Mouse (Mus musculus): Measurements from ENCODE around the gene Bend3. TPM values are rescaled to one million over a fixed set of nuclear protein-coding genes. Genes with fewer than 3 reads are reported as not detected.

Bend3 gene
- total and polyA plus RNA-seq, 3 experiments, result 13.0 to 32.8 (median 18.7) TPM

DNA sequence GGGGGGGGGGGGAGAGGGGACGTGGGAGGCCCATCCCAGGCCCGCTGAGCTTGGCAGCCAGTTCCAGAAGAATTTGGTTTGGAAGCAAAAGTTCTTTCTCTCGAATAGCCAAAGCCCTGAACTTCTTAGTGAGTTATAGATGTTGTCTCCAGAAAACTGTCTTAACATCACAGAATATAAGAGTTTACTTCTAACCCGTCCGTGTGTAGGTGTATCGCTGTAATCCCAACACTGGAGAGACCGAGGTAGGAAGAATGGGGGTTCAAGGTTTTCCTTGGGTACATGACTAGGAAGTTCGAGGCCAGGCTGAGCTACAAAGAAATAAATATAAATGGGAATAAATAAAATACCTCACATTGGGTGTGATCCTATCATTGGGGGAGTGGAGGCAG is 62.5 kb downstream of the Bend3 start:
- H3K27me3 ChIP-seq (ENCODE audit: control insufficient read depth in 1 of 2, insufficient read depth in 2 of 2, low read length in 2 of 2), result no peaks in the 10 kb centered on the region
- peaks cover 18% of the 10 kb centered on the region for H3K79me2 ChIP-seq (ENCODE audit: control insufficient read depth, insufficient read depth, low read length, poor library complexity)
- H3K4me1 ChIP-seq (ENCODE audit: control insufficient read depth in 1 of 2, insufficient read depth in 2 of 2, low read length in 2 of 2), result peaks cover 4 to 17% of the 10 kb centered on the region in 2 experiments
- peak overlapping the region; percentile 60 to 65 for H3K4me3 ChIP-seq (ENCODE audit: control insufficient read depth in 1 of 2, insufficient read depth in 1 of 2, low read depth in 2 of 2, low read length in 2 of 2)
- peak overlapping the region; percentile 69 for H3K9ac ChIP-seq (ENCODE audit: control insufficient read depth, low read depth, low read length, poor library complexity, severe bottlenecking)
- peak overlapping the region; percentile 38 for H3K27ac ChIP-seq (ENCODE audit: control insufficient read depth, low read depth, low read length)
- no peaks in the 10 kb centered on the region for H3K9me3 ChIP-seq (replicated peaks; ENCODE audit: insufficient read depth, low read length)
- no peak for DNase-seq (ENCODE audit: low read depth, low spot score)
- peaks cover 0 to 12% of the 10 kb centered on the region in 2 experiments; a peak in 2 of 4 replicates for H3K36me3 ChIP-seq (ENCODE audit: control insufficient read depth in 1 of 2, insufficient read depth in 2 of 2, low read length in 2 of 2)
- TF ChIP-seq SMC3 (IDR thresholded peaks at IDR 0.05; ENCODE audit: low read depth, low read length), result no peak
- no peak for TF ChIP-seq MAX (IDR thresholded peaks at IDR 0.05; ENCODE audit: low read length)
- TF ChIP-seq CHD1 (IDR thresholded peaks at IDR 0.05; ENCODE audit: low read depth, low read length), result no peak
- no peak for TF ChIP-seq POLR2A (IDR thresholded peaks at IDR 0.05; ENCODE audit: control insufficient read depth in 1 of 2, insufficient read depth in 1 of 2, low read depth in 1 of 2, low read length in 2 of 2, poor library complexity in 1 of 2)
- TF ChIP-seq MEF2A (IDR thresholded peaks at IDR 0.05; ENCODE audit: extremely low read depth, insufficient replicate concordance, low read depth, low read length, poor library complexity, severe bottlenecking), result no peak
- TF ChIP-seq E2F4 (IDR thresholded peaks at IDR 0.05; ENCODE audit: borderline replicate concordance, low read depth, low read length), result no peak
- no peak for TF ChIP-seq GATA1 (IDR thresholded peaks at IDR 0.05; ENCODE audit: low read depth, low read length)
- no peak for TF ChIP-seq ZNF384 (IDR thresholded peaks at IDR 0.05; ENCODE audit: low read depth, low read length)
- no peak for TF ChIP-seq USF2 (IDR thresholded peaks at IDR 0.05; ENCODE audit: borderline replicate concordance in 1 of 2, insufficient read depth in 1 of 2, low read depth in 1 of 2, low read length in 2 of 2)
- no peak for TF ChIP-seq ZC3H11A (IDR thresholded peaks at IDR 0.05; ENCODE audit: low read depth, low read length)
- TF ChIP-seq JUND (IDR thresholded peaks at IDR 0.05; ENCODE audit: low read depth, low read length), result no peak
- no peak for TF ChIP-seq RCOR1 (IDR thresholded peaks at IDR 0.05; ENCODE audit: low read depth, low read length)

DNA sequence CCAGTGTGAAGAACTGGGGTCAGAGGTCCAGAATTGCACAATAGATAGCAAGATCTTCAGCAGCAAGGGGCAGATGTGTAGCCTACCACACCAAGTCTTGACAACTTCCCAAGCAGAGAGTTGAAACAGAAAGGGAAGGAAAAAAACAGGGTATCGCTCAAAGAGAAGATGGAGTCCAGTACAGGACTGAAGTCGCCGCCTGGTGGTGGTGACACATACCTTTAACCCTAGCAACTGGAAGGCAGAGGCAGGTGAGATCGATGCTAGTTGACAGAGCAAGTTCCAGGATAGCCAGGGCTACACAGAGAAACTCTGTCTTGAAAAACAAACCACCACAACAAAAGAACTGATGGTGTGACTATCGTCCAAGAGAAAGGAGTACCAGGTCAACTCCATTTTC is 70.8 kb downstream of the Bend3 start:
- DNase-seq (ENCODE audit: low read depth, low spot score), result no peak
- H3K4me3 ChIP-seq (ENCODE audit: control insufficient read depth in 1 of 2, insufficient read depth in 1 of 2, low read depth in 2 of 2, low read length in 2 of 2), result no peak overlapping the region
- H3K9me3 ChIP-seq (replicated peaks; ENCODE audit: insufficient read depth, low read length), result no peaks in the 10 kb centered on the region
- no peaks in the 10 kb centered on the region; a peak in 1 of 4 replicates for H3K27me3 ChIP-seq (ENCODE audit: control insufficient read depth in 1 of 2, insufficient read depth in 2 of 2, low read length in 2 of 2)
- no peak overlapping the region for H3K9ac ChIP-seq (ENCODE audit: control insufficient read depth, low read depth, low read length, poor library complexity, severe bottlenecking)
- no peaks in the 10 kb centered on the region for H3K36me3 ChIP-seq (ENCODE audit: control insufficient read depth in 1 of 2, insufficient read depth in 2 of 2, low read length in 2 of 2)
- no peaks in the 10 kb centered on the region for H3K79me2 ChIP-seq (ENCODE audit: control insufficient read depth, insufficient read depth, low read length, poor library complexity)
- peak; percentile 16; the same call in 1 of the 2 replicates for TF ChIP-seq SMC3 (IDR thresholded peaks at IDR 0.05; ENCODE audit: low read depth, low read length)
- TF ChIP-seq CTCF (IDR thresholded peaks at IDR 0.05 in 2 of 3, conservative IDR thresholded peaks at IDR 0.05 in 1 of 3; ENCODE audit: control insufficient read depth in 1 of 3, insufficient read depth in 1 of 3, low read depth in 2 of 3, low read length in 3 of 3, poor library complexity in 1 of 3, severe bottlenecking in 1 of 3), result peak in 2 of 3 experiments; percentile 14 to 22; a peak in 2 of 6 replicates
- no peak for TF ChIP-seq TAL1 (IDR thresholded peaks at IDR 0.05; ENCODE audit: low read length)
- H3K27ac ChIP-seq (ENCODE audit: control insufficient read depth, low read depth, low read length), result no peak overlapping the region
- no peaks in the 10 kb centered on the region for H3K4me1 ChIP-seq (ENCODE audit: control insufficient read depth in 1 of 2, insufficient read depth in 2 of 2, low read length in 2 of 2)

DNA sequence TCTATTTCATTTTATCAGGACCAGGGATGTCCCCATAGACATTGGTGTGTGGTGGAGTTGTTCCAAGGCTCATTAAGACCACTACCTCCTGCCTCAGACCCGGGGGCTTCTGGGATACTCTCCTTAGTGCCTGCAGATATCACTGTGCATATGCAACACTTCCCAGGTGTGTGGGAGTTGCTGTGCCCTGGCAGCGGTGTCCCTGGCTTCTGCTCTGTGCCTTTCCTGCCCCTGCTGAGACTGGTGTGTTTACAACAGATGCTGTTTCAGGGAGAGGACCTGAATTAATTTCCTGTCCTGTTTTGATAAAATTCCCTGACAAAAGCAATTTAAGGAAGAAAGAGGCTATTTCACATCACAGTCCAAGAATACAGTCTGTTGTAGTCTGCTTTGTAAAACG is 72.3 kb downstream of the Bend3 start:
- H3K79me2 ChIP-seq (ENCODE audit: control insufficient read depth, insufficient read depth, low read length, poor library complexity), result no peaks in the 10 kb centered on the region
- H3K27ac ChIP-seq (ENCODE audit: control insufficient read depth, low read depth, low read length), result no peak overlapping the region
- no peaks in the 10 kb centered on the region for H3K4me1 ChIP-seq (ENCODE audit: control insufficient read depth in 1 of 2, insufficient read depth in 2 of 2, low read length in 2 of 2)
- H3K9ac ChIP-seq (ENCODE audit: control insufficient read depth, low read depth, low read length, poor library complexity, severe bottlenecking), result no peak overlapping the region
- no peak for DNase-seq (ENCODE audit: low read depth, low spot score)
- no peaks in the 10 kb centered on the region for H3K9me3 ChIP-seq (replicated peaks; ENCODE audit: insufficient read depth, low read length)
- no peaks in the 10 kb centered on the region for H3K36me3 ChIP-seq (ENCODE audit: control insufficient read depth in 1 of 2, insufficient read depth in 2 of 2, low read length in 2 of 2)
- H3K4me3 ChIP-seq (ENCODE audit: control insufficient read depth in 1 of 2, insufficient read depth in 1 of 2, low read depth in 2 of 2, low read length in 2 of 2), result no peak overlapping the region
- H3K27me3 ChIP-seq (ENCODE audit: control insufficient read depth in 1 of 2, insufficient read depth in 2 of 2, low read length in 2 of 2), result no peaks in the 10 kb centered on the region; a peak in 1 of 4 replicates
- TF ChIP-seq MAFK (IDR thresholded peaks at IDR 0.05; ENCODE audit: borderline replicate concordance, low read depth, low read length), result no peak
- TF ChIP-seq GATA1 (IDR thresholded peaks at IDR 0.05; ENCODE audit: low read depth, low read length), result no peak
- TF ChIP-seq E2F4 (IDR thresholded peaks at IDR 0.05; ENCODE audit: borderline replicate concordance, low read depth, low read length), result no peak
- TF ChIP-seq POLR2A (IDR thresholded peaks at IDR 0.05; ENCODE audit: control insufficient read depth in 1 of 2, insufficient read depth in 1 of 2, low read depth in 1 of 2, low read length in 2 of 2, poor library complexity in 1 of 2), result no peak
- no peak for TF ChIP-seq NRF1 (IDR thresholded peaks at IDR 0.05; ENCODE audit: insufficient read depth, low read depth, low read length, poor library complexity, severe bottlenecking)
- TF ChIP-seq KAT2A (conservative IDR thresholded peaks at IDR 0.05; ENCODE audit: low read depth, low read length), result no peak
- no peak for TF ChIP-seq ZMIZ1 (IDR thresholded peaks at IDR 0.05; ENCODE audit: low read depth, low read length)
- TF ChIP-seq RCOR1 (IDR thresholded peaks at IDR 0.05; ENCODE audit: low read depth, low read length), result no peak
- no peak for TF ChIP-seq POLR2AphosphoS5 (IDR thresholded peaks at IDR 0.05; ENCODE audit: borderline replicate concordance, low read depth, low read length)
- no peak for TF ChIP-seq MAZ (IDR thresholded peaks at IDR 0.05; ENCODE audit: low read depth, low read length)
- no peak for TF ChIP-seq MAX (IDR thresholded peaks at IDR 0.05; ENCODE audit: low read length)
- TF ChIP-seq RAD21 (IDR thresholded peaks at IDR 0.05; ENCODE audit: low read depth, low read length), result no peak
- no peak for TF ChIP-seq MEF2A (IDR thresholded peaks at IDR 0.05; ENCODE audit: extremely low read depth, insufficient replicate concordance, low read depth, low read length, poor library complexity, severe bottlenecking)
- no peak for TF ChIP-seq GABPA (IDR thresholded peaks at IDR 0.05; ENCODE audit: low read depth, low read length)

All from MEL (cell line).